Mouse (Mus musculus) C2C12 (cell line): ENCODE measurements around the gene Rnase4. TPM values are rescaled to one million over a fixed set of nuclear protein-coding genes. Genes with fewer than 3 reads are reported as not detected.
"Not testable (repeated sequence)": the region's sequence is repeated elsewhere in the genome, so short reads cannot be mapped to it uniquely, and the experiment has no call there.

Source experiments
- H3K27me3 ChIP-seq: one replicate; pipeline ENCODE4 v1.6.1; 2011; ENCODE audit not compliant: control insufficient read depth, insufficient read depth, insufficient read length
- H3K36me3 ChIP-seq: one replicate; pipeline ENCODE4 v1.6.1; 2011; ENCODE audit not compliant: control insufficient read depth, insufficient read depth
- H3K4me3 ChIP-seq: one replicate; pipeline ENCODE4 v1.5.1; 2011; ENCODE audit warnings: mild to moderate bottlenecking, control low read depth; ENCODE audit not compliant: poor library complexity, insufficient read depth, severe bottlenecking
- H3K79me2 ChIP-seq: one replicate; pipeline ENCODE4 v1.6.1; 2011; ENCODE audit not compliant: control insufficient read depth, insufficient read depth
- H3K79me3 ChIP-seq: one replicate; pipeline ENCODE4 v1.6.1; 2011; ENCODE audit warnings: low read depth, control low read depth
- H3ac ChIP-seq: one replicate; pipeline ENCODE3; 2011; ENCODE audit warnings: low read depth; ENCODE audit not compliant: control insufficient read depth, insufficient read length
- CEBPB ChIP-seq: IDR thresholded peaks from one replicate; pipeline ENCODE4 v1.6.1; 2011; ENCODE audit warnings: low read depth, mild to moderate bottlenecking, control low read depth, moderate library complexity
- CTCF ChIP-seq: IDR thresholded peaks from one replicate; pipeline ENCODE4 v1.5.1; 2011; ENCODE audit not compliant: control insufficient read depth, insufficient read depth, insufficient read length
- FOSL1 ChIP-seq: IDR thresholded peaks from one replicate; pipeline ENCODE4 v1.8.0; 2011; ENCODE audit warnings: mild to moderate bottlenecking, low read length; ENCODE audit not compliant: poor library complexity, insufficient read depth, severe bottlenecking
- MAX ChIP-seq: IDR thresholded peaks from one replicate; pipeline ENCODE4 v1.6.1; 2011; ENCODE audit warnings: mild to moderate bottlenecking, control low read depth
- MYOD1 ChIP-seq: IDR thresholded peaks from one replicate; pipeline ENCODE4 v1.6.1; 2011; ENCODE audit warnings: low read depth; ENCODE audit not compliant: control insufficient read depth, insufficient read length
- MYOG ChIP-seq: IDR thresholded peaks from one replicate; pipeline ENCODE4 v1.6.1; 2011; ENCODE audit not compliant: control insufficient read depth, insufficient read length; ENCODE audit errors: extremely low read depth
- USF1 ChIP-seq: IDR thresholded peaks from one replicate; pipeline ENCODE4 v1.6.1; 2011; ENCODE audit warnings: low read depth, mild to moderate bottlenecking, control low read depth, moderate library complexity
- polyA plus RNA-seq: library from polyadenylated mRNA; unstranded; fragments of >200 nt; fragmentation: generic; extraction: Trizol; gene quantifications from one replicate; pipeline ENCODE4 v1.2.1, GENCODE M21; 2012; ENCODE audit warnings: missing spikeins

Gene Rnase4
- polyA plus RNA-seq, 1 experiment = 14.5 TPM

- Histone ChIP-seq H3K79me2 (no peaks in the 10 kb centered on the region), H3K36me3 (no peaks in the 10 kb centered on the region), H3K79me3 (peaks cover 1% of the 10 kb centered on the region), H3K4me3 (no peak overlapping the region), H3K27me3 (no peaks in the 10 kb centered on the region), H3ac (no peak overlapping the region)
- TF ChIP-seq MYOD1 = no peak
- no peak for TF ChIP-seq USF1
- no peak for TF ChIP-seq CTCF
- TF ChIP-seq MAX = no peak
- TF ChIP-seq MYOG = no peak
- TF ChIP-seq FOSL1 = no peak
- TF ChIP-seq CEBPB = no peak
Measured at GRCm38 (mm10) chr14:51095736-51096524, 5.1 kb downstream of the Rnase4 start.

GRCm38 (mm10) chr14:51098300-51098699 is 7.4 kb downstream of the Rnase4 start:
- not testable (repeated sequence) for H3K27me3 ChIP-seq, H3K79me2 ChIP-seq, H3ac ChIP-seq, H3K4me3 ChIP-seq, H3K79me3 ChIP-seq, H3K36me3 ChIP-seq

- Histone ChIP-seq H3K27me3 (no peaks in the 10 kb centered on the region), H3K4me3 (no peak overlapping the region), H3ac (no peak overlapping the region), H3K79me3 (no peaks in the 10 kb centered on the region), H3K36me3 (no peaks in the 10 kb centered on the region), H3K79me2 (no peaks in the 10 kb centered on the region)
- TF ChIP-seq USF1 (no peak), CTCF (no peak), MAX (no peak), MYOD1 (no peak), CEBPB (no peak), MYOG (no peak), FOSL1 (no peak)
Measured at GRCm38 (mm10) chr14:51098921-51099320, 8.0 kb downstream of the Rnase4 start.

- no peak overlapping the region for H3ac ChIP-seq
- H3K36me3 ChIP-seq = no peaks in the 10 kb centered on the region
- no peak overlapping the region for H3K4me3 ChIP-seq
- no peaks in the 10 kb centered on the region for H3K79me2 ChIP-seq
- no peaks in the 10 kb centered on the region for H3K27me3 ChIP-seq
- TF ChIP-seq USF1 (no peak), CEBPB (no peak), MYOG (no peak), FOSL1 (no peak), CTCF (no peak), MAX (no peak), MYOD1 (no peak)
- H3K79me3 ChIP-seq = no peaks in the 10 kb centered on the region
Measured at GRCm38 (mm10) chr14:51101284-51101683, 10.4 kb downstream of the Rnase4 start.

GRCm38 (mm10) chr14:51103217-51103616 is 12.3 kb downstream of the Rnase4 start:
- TF ChIP-seq CTCF (no peak), FOSL1 (no peak), CEBPB (no peak), USF1 (no peak), MYOG (no peak), MYOD1 (no peak), MAX (no peak)
- H3K79me2 ChIP-seq = no peaks in the 10 kb centered on the region
- H3K79me3 ChIP-seq = no peaks in the 10 kb centered on the region
- H3K4me3 ChIP-seq = no peak overlapping the region
- no peak overlapping the region for H3ac ChIP-seq
- no peaks in the 10 kb centered on the region for H3K36me3 ChIP-seq
- no peaks in the 10 kb centered on the region for H3K27me3 ChIP-seq

- no peaks in the 10 kb centered on the region for H3K36me3 ChIP-seq
- TF ChIP-seq CTCF (no peak), MAX (no peak), FOSL1 (no peak), CEBPB (no peak), MYOD1 (no peak), MYOG (no peak), USF1 (no peak)
- no peak overlapping the region for H3K4me3 ChIP-seq
- no peak overlapping the region for H3ac ChIP-seq
- H3K27me3 ChIP-seq = no peaks in the 10 kb centered on the region
- H3K79me2 ChIP-seq = no peaks in the 10 kb centered on the region
- H3K79me3 ChIP-seq = no peaks in the 10 kb centered on the region
Measured at GRCm38 (mm10) chr14:51104366-51104765, 13.5 kb downstream of the Rnase4 start.
